Mouse (Mus musculus) ES-CJ7 (cell line): Measurements from ENCODE around the gene Naa35.

Experiments used
- DNase-seq: peaks from one replicate; pipeline ENCODE4 v3.0.0; 2011; ENCODE audit warnings: low read depth, low spot score

The Naa35 gene

GRCm38 (mm10) chr13:59671521-59671920 lies 86.5 kb downstream of the Naa35 start:
- DNase-seq: no peak

DNA sequence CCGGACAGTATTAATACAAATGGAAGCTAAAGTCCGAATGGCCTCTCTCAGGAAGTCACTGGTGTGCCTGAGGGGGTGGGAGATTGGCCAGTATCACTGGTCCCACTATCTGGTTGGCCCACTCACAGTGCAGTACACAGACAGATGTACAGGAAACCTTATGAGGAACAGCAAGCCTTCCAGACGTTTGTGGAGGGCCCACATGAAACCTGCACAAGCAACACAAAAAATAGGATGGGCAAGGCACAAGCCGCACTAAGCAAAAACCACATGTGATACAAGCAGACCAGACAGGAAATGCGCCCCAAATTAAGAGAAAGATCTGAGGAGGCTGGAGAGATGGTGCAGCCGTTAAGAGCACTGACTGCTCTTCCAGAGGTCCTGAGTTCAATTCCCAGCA lies 87.2 kb downstream of the Naa35 start:
- no peak for DNase-seq

DNA sequence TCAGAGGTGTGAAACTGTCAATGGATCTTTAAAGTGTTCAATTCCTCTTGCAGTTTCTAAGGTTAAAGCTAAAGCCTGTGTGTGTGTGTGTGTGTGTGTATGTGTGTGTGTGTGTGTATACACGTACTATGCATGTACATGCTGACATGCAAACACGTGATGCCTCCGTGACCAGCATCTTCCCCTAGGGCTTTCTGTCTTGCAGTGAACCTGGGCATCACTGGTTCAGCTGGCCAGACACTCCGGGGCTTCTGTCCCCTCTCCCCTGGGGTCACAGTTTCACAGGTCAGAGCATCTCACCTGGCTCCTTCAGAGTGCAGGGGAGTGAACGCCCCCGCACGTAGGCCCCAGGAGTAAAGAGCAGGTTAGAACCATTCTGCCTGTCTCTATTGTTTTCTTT lies 88.5 kb downstream of the Naa35 start:
- no peak for DNase-seq

- no peak for DNase-seq
Observed at GRCm38 (mm10) chr13:59674215-59674614, 89.2 kb downstream of the Naa35 start.

DNA sequence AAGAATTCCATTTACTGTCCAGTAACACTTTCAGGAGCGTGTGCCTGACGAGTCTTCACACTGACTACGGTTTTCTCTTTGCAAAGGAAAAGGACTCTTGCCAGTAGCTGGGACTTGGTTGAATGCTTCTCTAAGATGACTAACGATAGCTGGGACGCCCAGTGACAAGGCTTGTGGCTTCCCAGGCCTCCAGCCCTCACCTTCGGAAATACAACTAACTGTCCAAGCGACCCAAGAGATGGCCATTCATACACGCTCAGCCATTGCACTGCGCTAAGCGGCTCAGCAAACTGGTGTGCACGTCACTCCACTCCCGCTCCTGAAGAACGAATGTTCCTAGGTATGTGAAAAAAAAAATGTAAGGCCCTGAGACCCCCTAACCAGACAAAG lies 89.7 kb downstream of the Naa35 start:
- DNase-seq: no peak

GRCm38 (mm10) chr13:59675151-59676011 lies 90.3 kb downstream of the Naa35 start, which contains the start of gene Golm1:
Gene Golm1, minus strand, starts transcription at chr13:59675811.
- peak; percentile 57 for DNase-seq

DNA sequence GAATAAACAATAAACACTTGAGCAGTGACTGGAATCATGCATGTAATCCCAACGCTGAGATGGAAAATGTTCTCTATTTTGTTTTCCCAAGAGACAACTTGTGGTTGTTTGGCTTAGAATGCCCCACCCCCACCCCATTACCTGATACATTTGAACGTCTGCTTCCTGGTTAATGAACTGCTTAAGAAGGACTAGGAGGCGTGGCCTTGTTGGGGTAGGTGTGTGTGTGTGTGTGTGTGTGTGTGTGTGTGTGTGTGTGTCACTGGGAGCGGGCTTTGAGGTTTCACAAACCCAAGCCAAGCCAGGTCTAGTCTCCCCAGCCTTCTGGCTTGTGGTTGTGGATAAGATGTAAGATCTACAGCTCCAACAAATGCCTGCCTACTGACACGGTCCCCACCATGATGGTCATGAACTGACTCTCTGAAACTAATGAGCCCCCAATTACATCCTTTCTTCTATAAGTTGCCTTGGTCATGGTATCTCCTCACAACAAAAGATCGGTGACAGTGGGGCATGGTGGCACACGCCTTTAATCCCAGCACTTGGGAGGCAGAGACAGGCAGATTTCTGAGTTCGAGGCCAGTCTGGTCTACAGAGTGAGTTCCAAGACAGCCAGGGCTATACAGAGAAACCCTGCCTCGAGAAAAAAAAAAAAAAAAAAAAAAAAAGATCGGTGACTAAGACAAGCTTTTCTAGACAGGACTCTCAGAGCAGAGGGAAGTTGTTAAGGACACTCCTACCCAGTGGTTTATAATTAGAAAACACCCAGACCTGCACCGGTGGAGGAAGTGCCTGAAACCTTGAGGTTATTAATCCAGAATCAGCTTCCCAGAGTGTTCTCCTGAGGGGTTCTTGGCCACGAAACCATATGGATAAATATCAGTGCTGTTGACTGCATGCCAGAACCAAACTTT lies 91.5 kb downstream of the Naa35 start:
- DNase-seq: peak; percentile 54

- DNase-seq: peak; percentile 77
Observed at GRCm38 (mm10) chr13:59679306-59679705, 94.2 kb downstream of the Naa35 start.

DNA sequence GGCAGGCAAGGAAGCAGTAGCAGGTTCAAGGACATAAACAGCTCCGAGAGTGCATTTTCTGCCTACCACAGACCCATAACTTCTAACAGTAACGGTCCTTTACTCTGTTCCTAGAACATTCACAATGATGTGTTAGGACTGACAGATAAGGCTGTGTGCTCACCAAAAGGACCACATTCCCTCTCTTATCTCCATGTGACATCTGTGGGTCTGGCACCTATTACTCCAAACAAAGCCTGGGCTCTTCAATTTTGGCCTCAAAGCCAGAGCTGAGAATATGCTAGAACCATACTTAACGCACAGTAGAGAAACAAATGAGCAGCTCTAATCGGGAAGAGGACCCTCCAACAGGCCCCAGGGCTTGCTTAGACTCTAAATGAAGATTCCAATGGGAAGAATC lies 94.8 kb downstream of the Naa35 start:
- DNase-seq: no peak

GRCm38 (mm10) chr13:59682629-59683028 lies 97.6 kb downstream of the Naa35 start:
- DNase-seq: peak; percentile 72

GRCm38 (mm10) chr13:59685236-59685635 lies 100.2 kb downstream of the Naa35 start:
- peak; percentile 61 for DNase-seq
